8 mouse cellular contexts compared by ENCODE assay signal in genomic region chr2:80314854-80315241, GRCm38 (mm10). TPM values are rescaled to one million over a fixed set of nuclear protein-coding genes. Genes with fewer than 3 reads are reported as not detected.
DNase-seq lines count a peak whose midpoint lies in the region; ATAC-seq lines count a peak whose summit lies in the region.

No protein-coding gene starts in this region.

- 43% methylated on average over 7 of the region's 7 CpGs for WGBS in heart, embryonic 15.5 days
- 46% methylated on average over 7 of the region's 7 CpGs for WGBS in hindbrain, embryonic 16.5 days
- 47% methylated on average over 7 of the region's 7 CpGs for WGBS in midbrain, embryonic 15.5 days

- DNase-seq in heart, postnatal 36 days: no peak
- no peak for DNase-seq in ovary, postnatal 36 days (ENCODE audit: low spot score)
- no peak for DNase-seq in thymus, postnatal 0 days (ENCODE audit: low spot score)
- DNase-seq in T-cell, adult 2 months (ENCODE audit: low spot score): no peak

- H3K27me3 ChIP-seq in heart, embryonic 15.5 days: no peaks in the 10 kb centered on the region
- no peaks in the 10 kb centered on the region for H3K27me3 ChIP-seq in hindbrain, embryonic 16.5 days (replicated peaks; ENCODE audit: control insufficient read depth, insufficient read depth, low read length)
- H3K27me3 ChIP-seq in midbrain, embryonic 15.5 days (replicated peaks): no peaks in the 10 kb centered on the region

- H3K36me3 ChIP-seq in heart, embryonic 15.5 days: peaks cover 4% of the 10 kb centered on the region
- peaks cover 3% of the 10 kb centered on the region; the same call in 1 of the 2 replicates for H3K36me3 ChIP-seq in hindbrain, embryonic 16.5 days (ENCODE audit: control insufficient read depth, insufficient read depth, low read length)
- H3K36me3 ChIP-seq in midbrain, embryonic 15.5 days (replicated peaks): peaks cover 2% of the 10 kb centered on the region; the same call in 1 of the 2 replicates

- peak overlapping the region; percentile 91 for H3K27ac ChIP-seq in heart, embryonic 15.5 days
- 0 out of 2 replicates have a peak overlapping the region, but pooled peaks have one; percentile 38 for H3K27ac ChIP-seq in brown adipose tissue, adult 24 weeks (replicated peaks; ENCODE audit: low read depth, low read length)
- H3K27ac ChIP-seq in hindbrain, embryonic 16.5 days (ENCODE audit: low read depth, low read length): peak overlapping the region; percentile 98
- peak overlapping the region; percentile 98 for H3K27ac ChIP-seq in midbrain, embryonic 15.5 days

- H3K4me3 ChIP-seq in heart, embryonic 15.5 days: peak overlapping the region; percentile 96
- peak overlapping the region; percentile 85 for H3K4me3 ChIP-seq in brown adipose tissue, adult 24 weeks (ENCODE audit: insufficient read depth, low read depth, low read length)
- H3K4me3 ChIP-seq in hindbrain, embryonic 16.5 days (ENCODE audit: low read length): peak overlapping the region; percentile 87
- H3K4me3 ChIP-seq in midbrain, embryonic 15.5 days: peak overlapping the region; percentile 81

- peak overlapping the region; percentile 89 for H3K9ac ChIP-seq in heart, embryonic 15.5 days
- H3K9ac ChIP-seq in hindbrain, embryonic 16.5 days (ENCODE audit: low read depth, low read length): peak overlapping the region; percentile 94
- peak overlapping the region; percentile 98 for H3K9ac ChIP-seq in midbrain, embryonic 15.5 days

- ATAC-seq in heart, embryonic 15.5 days (replicated peaks; ENCODE audit: insufficient number of reproducible peaks, insufficient read depth, low FRiP score, low read depth): no peak
- ATAC-seq in hindbrain, embryonic 16.5 days: peak; percentile 30
- peak; percentile 38 for ATAC-seq in midbrain, embryonic 15.5 days (replicated peaks)

- no peaks in the 10 kb centered on the region for H3K9me3 ChIP-seq in heart, embryonic 15.5 days (replicated peaks)
- no peaks in the 10 kb centered on the region for H3K9me3 ChIP-seq in hindbrain, embryonic 16.5 days (ENCODE audit: control insufficient read depth, low read length)
- no peaks in the 10 kb centered on the region for H3K9me3 ChIP-seq in midbrain, embryonic 15.5 days

- peaks cover 7% of the 10 kb centered on the region; the same call in 1 of the 2 replicates for H3K4me1 ChIP-seq in heart, embryonic 15.5 days (replicated peaks)
- no peaks in the 10 kb centered on the region for H3K4me1 ChIP-seq in brown adipose tissue, adult 24 weeks (ENCODE audit: control insufficient read depth, insufficient read depth, insufficient read length, low read length)
- H3K4me1 ChIP-seq in hindbrain, embryonic 16.5 days (ENCODE audit: control insufficient read depth, insufficient read depth, low read depth, low read length): peaks cover 12% of the 10 kb centered on the region
- H3K4me1 ChIP-seq in midbrain, embryonic 15.5 days: peaks cover 15% of the 10 kb centered on the region

- intact Hi-C loops in heart, postnatal 36 days (cut with DNase I): loop anchor here (10.0 kb wide), 1 partner anchor 680 kb away; the partner anchor contains the start of gene Itprid2

- H3K4me2 ChIP-seq in heart, embryonic 15.5 days: peak overlapping the region; percentile 84
- peak overlapping the region; percentile 71 for H3K4me2 ChIP-seq in hindbrain, embryonic 16.5 days (ENCODE audit: low read length)
- H3K4me2 ChIP-seq in midbrain, embryonic 15.5 days: peak overlapping the region; percentile 54

RNA-seq across cellular contexts. Expression of gene Dnajc10, which starts 0.4 kb away (rescaled TPM):
- polyA plus RNA-seq in heart, embryonic 15.5 days (2015; fragmentation: Nextera tagmentation; extraction: Ambion mirVana): 47.2 and 52.2 TPM in 2 replicates
- 10 to 100 TPM; 35.0 to 36.4 TPM for total RNA-seq in heart, postnatal 36 days (2021)
- 13.0 and 15.3 TPM in 2 replicates for polyA plus RNA-seq in brown adipose tissue, adult 24 weeks (2012; ENCODE audit: insufficient read depth, insufficient read length, missing spikeins)
- 61.6 and 65.3 TPM in 2 replicates for polyA plus RNA-seq in hindbrain, embryonic 16.5 days (2015; fragmentation: Nextera tagmentation; extraction: Ambion mirVana)
- 59.0 and 63.3 TPM in 2 replicates for polyA plus RNA-seq in midbrain, embryonic 15.5 days (2015; fragmentation: Nextera tagmentation; extraction: Ambion mirVana)
- 45.4 and 47.5 TPM in 2 replicates for polyA plus RNA-seq in thymus, postnatal 0 days (2015; fragmentation: Nextera tagmentation; extraction: Ambion mirVana)

RNA-seq across cellular contexts. Expression of gene Prdx6b, which starts 22.6 kb away (rescaled TPM):
- not detected in 2 replicates for polyA plus RNA-seq in heart, embryonic 15.5 days (2015; fragmentation: Nextera tagmentation; extraction: Ambion mirVana)
- not detected for total RNA-seq in heart, postnatal 36 days (2021)
- not detected in 2 replicates for polyA plus RNA-seq in brown adipose tissue, adult 24 weeks (2012; ENCODE audit: insufficient read depth, insufficient read length, missing spikeins)
- not detected in 2 replicates for polyA plus RNA-seq in hindbrain, embryonic 16.5 days (2015; fragmentation: Nextera tagmentation; extraction: Ambion mirVana)
- not detected in 2 replicates for polyA plus RNA-seq in midbrain, embryonic 15.5 days (2015; fragmentation: Nextera tagmentation; extraction: Ambion mirVana)
- not detected in 2 replicates for polyA plus RNA-seq in thymus, postnatal 0 days (2015; fragmentation: Nextera tagmentation; extraction: Ambion mirVana)

Comparison
In these comparisons a context has a peak if more than half of its experiments do, and no peak if none do; other contexts are left out.
1. H3K27ac ChIP-seq: peak in every context shown above with its lines; median percentile 98 in hindbrain, embryonic 16.5 days; 98 in midbrain, embryonic 15.5 days; 91 in heart, embryonic 15.5 days; 38 in brown adipose tissue, adult 24 weeks.